Mouse (Mus musculus) midbrain, embryonic 11.5 days (tissue): ENCODE results near the gene Cdh3. TPM values are rescaled to one million over a fixed set of nuclear protein-coding genes. Genes with fewer than 3 reads are reported as not detected.

ENCODE experiments used
- ATAC-seq: fragments of 200-750 bp; cut with Nextera tagmentation; 2 replicates; pipeline ENCODE4 v1.8.0; 2017; ENCODE audit warnings: moderate TSS enrichment, moderate library complexity; ENCODE audit not compliant: low FRiP score
- DNase-seq: peaks from one replicate; pipeline ENCODE4 v3.0.0; 2015; ENCODE audit warnings: low spot score; ENCODE audit errors: missing footprints
- H3K27ac ChIP-seq: fragments of 300-500 bp; sonication (generic); 2 replicates; pipeline ENCODE4 v1.5.1; 2014; ENCODE audit warnings: low read depth, low read length
- H3K27me3 ChIP-seq: fragments of 300-500 bp; sonication (generic); 2 replicates; pipeline ENCODE4 v1.6.1; 2014; ENCODE audit warnings: mild to moderate bottlenecking, low read length, moderate library complexity, mixed read lengths; ENCODE audit not compliant: control insufficient read depth, insufficient read depth
- H3K36me3 ChIP-seq: fragments of 300-500 bp; sonication (generic); 2 replicates; pipeline ENCODE4 v1.6.1; 2014; ENCODE audit warnings: mild to moderate bottlenecking, low read length, moderate library complexity, mixed read lengths; ENCODE audit not compliant: control insufficient read depth, insufficient read depth
- H3K4me1 ChIP-seq: fragments of 300-500 bp; sonication (generic); 2 replicates; pipeline ENCODE4 v1.6.1; 2014; ENCODE audit warnings: low read length; ENCODE audit not compliant: control insufficient read depth, insufficient read depth
- H3K4me2 ChIP-seq: fragments of 300-500 bp; sonication (generic); 2 replicates; pipeline ENCODE4 v1.6.1; 2014; ENCODE audit warnings: mild to moderate bottlenecking, moderate library complexity
- H3K4me3 ChIP-seq: fragments of 300-500 bp; sonication (generic); 2 replicates; pipeline ENCODE4 v1.5.1; 2014; ENCODE audit warnings: low read depth, low read length
- H3K9ac ChIP-seq: fragments of 300-500 bp; sonication (generic); 2 replicates; pipeline ENCODE4 v1.6.1; 2014; ENCODE audit warnings: low read length
- H3K9me3 ChIP-seq: fragments of 300-500 bp; sonication (generic); 2 replicates; pipeline ENCODE4 v1.6.1; 2016; ENCODE audit warnings: low read length; ENCODE audit not compliant: control insufficient read depth
- WGBS: fragments of 180-500 bp; shearing (Covaris S2); extraction: QIAGEN DNeasy Blood & Tissue Kit; methylation state at CpG from one replicate; pipeline ENCODE4 v1.1.7; 2014; 5-methylcytosine and 5-hydroxymethylcytosine counted together
- polyA plus RNA-seq: library from polyadenylated mRNA; unstranded; fragments of >200 nt; fragmentation: Nextera tagmentation; extraction: Ambion mirVana; gene quantifications from 2 replicates; pipeline ENCODE4 v1.2.1, GENCODE M21; 2014

Gene Cdh3
- polyA plus RNA-seq: 1.2 and 1.3 TPM in 2 replicates

DNA sequence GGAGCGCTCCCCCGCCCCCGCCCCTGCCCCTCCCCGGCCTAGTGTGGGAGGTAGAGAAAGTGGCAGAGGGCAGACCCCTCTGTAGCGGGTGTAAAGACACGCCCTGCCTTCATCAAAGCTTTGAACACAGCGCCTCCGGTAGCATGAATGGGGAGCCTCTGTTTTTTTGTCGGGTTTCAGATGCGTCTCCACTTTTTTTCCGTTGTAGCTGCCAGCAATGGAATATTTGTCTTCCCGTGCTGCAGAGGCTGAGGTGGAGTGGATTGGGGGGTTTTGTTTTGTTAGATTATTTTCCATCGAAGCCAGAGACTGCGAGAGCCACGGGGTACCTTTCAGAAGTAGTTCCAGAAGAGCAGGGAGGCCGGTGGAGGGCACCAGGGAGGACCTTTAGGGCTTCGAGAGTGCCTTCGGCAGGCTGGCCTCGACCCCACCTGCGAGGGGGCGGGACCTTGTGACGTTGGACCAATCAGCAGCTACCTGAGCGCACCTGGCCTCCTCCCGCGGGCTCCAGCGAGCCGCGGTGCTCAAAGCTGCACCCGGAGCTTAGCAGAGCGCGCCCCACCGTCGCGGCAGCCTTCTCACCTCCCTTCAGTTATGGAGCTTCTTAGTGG, at the start of gene Cdh3:
Gene Cdh3 (plus strand): TSS at position 527 of the 611 bp plus-strand sequence.
- under 1% methylated on average over 34 of the region's 34 CpGs for WGBS
- no peak for ATAC-seq
- peaks cover 23% of the 10 kb centered on the region for H3K4me1 ChIP-seq
- H3K4me2 ChIP-seq: peak within 1 kb of the TSS; percentile 58
- peak within 1 kb of the TSS; percentile 53 for H3K9ac ChIP-seq
- peaks cover 59% of the 10 kb centered on the region for H3K27me3 ChIP-seq
- H3K36me3 ChIP-seq: no peaks in the 10 kb centered on the region
- peak; percentile 90 for DNase-seq
- no peaks in the 10 kb centered on the region for H3K9me3 ChIP-seq
- peak within 1 kb of the TSS; percentile 33 for H3K4me3 ChIP-seq
- no peak within 1 kb of the TSS for H3K27ac ChIP-seq

DNA sequence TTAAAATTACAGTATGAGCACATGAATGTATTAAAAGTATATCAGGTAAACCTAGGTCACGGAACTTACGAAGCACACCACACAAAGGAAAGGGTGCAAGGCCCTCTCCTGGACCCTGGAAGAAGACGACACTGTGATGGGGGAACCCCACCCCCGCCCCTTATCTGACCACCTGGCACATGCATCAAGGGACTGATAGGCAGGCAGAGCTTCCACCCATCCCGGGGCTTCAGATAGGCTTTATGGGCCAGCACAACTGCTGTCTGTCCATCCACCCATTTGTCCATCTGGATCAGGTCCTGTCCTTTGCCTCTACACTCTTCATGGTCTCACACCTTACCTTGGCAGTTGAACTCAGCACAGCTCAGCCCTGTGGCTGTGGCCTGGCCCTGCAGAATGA, 48.6 kb upstream of the Cdh3 start:
- 84% methylated on average over 5 of the region's 5 CpGs for WGBS
- Histone ChIP-seq H3K27ac (no peak overlapping the region), H3K36me3 (no peaks in the 10 kb centered on the region), H3K4me2 (no peak overlapping the region), H3K27me3 (no peaks in the 10 kb centered on the region), H3K4me1 (no peaks in the 10 kb centered on the region), H3K9ac (no peak overlapping the region), H3K4me3 (no peak overlapping the region), H3K9me3 (no peaks in the 10 kb centered on the region)
- ATAC-seq (no peak), DNase-seq (no peak)

DNA sequence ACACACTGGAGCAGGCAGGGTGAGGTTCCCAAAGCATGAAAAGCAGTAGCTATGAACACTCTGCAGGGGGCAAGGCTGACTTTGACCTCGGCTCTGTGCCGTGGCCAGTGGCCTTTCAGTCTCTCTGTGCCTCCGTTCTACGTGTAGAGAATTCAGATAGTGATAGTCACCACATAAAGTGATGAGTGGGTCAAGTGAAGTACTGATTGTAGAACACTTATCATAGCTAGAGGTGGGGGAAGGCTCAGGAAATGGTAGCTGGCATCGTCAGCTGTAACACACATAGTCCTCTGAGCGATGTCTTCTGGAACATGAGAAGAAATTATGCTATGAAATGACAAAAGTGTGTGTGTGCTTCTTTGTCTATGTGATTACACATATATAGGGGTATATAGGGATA, 46.9 kb upstream of the Cdh3 start:
- H3K4me2 ChIP-seq: no peak overlapping the region
- no peaks in the 10 kb centered on the region for H3K27me3 ChIP-seq
- ATAC-seq (no peak), DNase-seq (no peak)
- no peaks in the 10 kb centered on the region for H3K4me1 ChIP-seq
- no peaks in the 10 kb centered on the region for H3K36me3 ChIP-seq
- H3K9ac ChIP-seq: no peak overlapping the region
- no peak overlapping the region for H3K27ac ChIP-seq
- no peak overlapping the region for H3K4me3 ChIP-seq
- WGBS: 87% methylated on average over 6 of the region's 6 CpGs
- no peaks in the 10 kb centered on the region for H3K9me3 ChIP-seq

DNA sequence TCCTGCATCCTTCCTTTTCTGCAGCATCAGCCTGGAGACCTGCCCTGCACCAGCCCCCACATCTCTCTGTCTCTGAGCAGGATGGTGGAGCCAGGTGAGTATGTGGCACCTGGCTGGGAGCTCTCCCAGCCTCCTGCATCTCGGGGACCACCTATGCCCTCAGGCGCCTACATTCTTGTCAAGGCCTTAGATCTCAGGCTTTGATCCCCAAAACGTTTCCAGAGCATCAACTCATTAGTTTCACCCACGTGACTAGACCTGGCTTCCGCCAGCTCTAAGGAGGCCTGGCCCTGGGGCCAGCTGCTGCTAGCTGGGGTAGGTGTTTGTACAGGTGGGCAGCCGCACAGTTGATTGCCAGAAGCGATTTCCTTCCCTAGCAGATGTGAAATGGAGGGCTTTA, 41.2 kb upstream of the Cdh3 start:
- Histone ChIP-seq H3K4me2 (no peak overlapping the region), H3K9ac (no peak overlapping the region), H3K4me3 (no peak overlapping the region), H3K4me1 (no peaks in the 10 kb centered on the region), H3K27me3 (no peaks in the 10 kb centered on the region), H3K9me3 (no peaks in the 10 kb centered on the region), H3K27ac (no peak overlapping the region), H3K36me3 (no peaks in the 10 kb centered on the region)
- no peak for ATAC-seq
- DNase-seq: no peak
- WGBS: 57% methylated on average over 7 of the region's 7 CpGs

DNA sequence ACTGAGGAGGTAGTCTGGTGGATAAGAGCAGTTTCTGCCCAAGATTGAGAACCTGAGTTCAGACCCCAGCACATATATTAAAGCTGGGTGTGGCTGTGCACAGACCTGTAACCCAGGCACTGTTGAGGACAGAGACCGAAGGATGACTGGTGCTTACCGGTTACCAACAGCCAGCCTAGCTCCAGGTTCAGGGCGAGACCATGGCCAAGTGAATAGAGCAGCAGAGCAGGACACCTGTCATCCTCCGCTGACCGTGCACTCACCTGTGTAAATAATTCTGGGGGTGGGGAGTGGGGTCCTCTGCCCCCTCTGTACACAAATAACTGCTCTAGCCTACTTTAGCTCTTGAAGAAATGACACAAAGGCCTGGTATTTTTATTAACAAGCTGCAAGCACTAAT, 36.7 kb upstream of the Cdh3 start:
- no peaks in the 10 kb centered on the region for H3K27me3 ChIP-seq
- H3K9me3 ChIP-seq: no peaks in the 10 kb centered on the region
- H3K36me3 ChIP-seq: no peaks in the 10 kb centered on the region
- WGBS: 88% methylated on average over 5 of the region's 5 CpGs
- no peak overlapping the region for H3K27ac ChIP-seq
- no peak overlapping the region for H3K4me2 ChIP-seq
- ATAC-seq (no peak), DNase-seq (peak; percentile 12)
- no peaks in the 10 kb centered on the region for H3K4me1 ChIP-seq
- H3K4me3 ChIP-seq: no peak overlapping the region
- H3K9ac ChIP-seq: no peak overlapping the region

DNA sequence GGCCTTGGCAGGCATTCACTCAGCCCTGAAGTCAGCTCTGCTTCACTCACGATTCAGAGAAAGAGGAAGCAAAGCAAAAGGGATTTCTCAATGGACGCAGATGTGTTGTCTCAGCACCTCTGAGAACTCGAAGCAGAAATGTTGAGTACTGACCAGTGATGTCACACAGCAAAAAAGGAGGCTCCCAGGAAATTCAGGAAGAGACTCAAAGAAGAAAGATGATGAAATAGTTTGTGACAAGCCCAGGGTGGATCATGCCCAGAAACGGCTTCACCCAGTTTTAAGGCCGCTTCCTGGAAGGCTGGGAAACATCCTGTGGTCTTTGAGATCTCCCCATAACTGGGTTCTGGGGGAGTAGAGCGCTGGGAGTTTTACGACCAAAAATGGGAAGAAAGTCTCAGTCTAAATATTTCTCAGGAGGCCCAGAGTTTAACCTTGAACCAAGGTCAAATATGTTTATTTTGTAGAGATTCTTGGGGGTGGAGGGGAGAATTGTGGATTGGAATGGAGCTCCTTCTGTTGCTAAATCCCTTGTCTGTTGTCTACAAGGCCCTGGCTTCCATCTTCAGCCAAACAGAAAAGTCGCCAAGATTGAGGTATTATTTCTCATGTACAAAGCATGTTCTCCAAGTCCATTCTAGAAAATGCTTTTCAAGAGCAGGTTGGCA, 10.5 kb upstream of the Cdh3 start, which contains the start of gene 6030452D12Rik:
Gene 6030452D12Rik (plus strand): TSS at position 505 of the 668 bp plus-strand sequence.
- no peaks in the 10 kb centered on the region for H3K27me3 ChIP-seq
- 81% methylated on average over 8 of the region's 8 CpGs for WGBS
- H3K36me3 ChIP-seq: no peaks in the 10 kb centered on the region
- H3K4me3 ChIP-seq: no peak within 1 kb of the TSS
- no peak within 1 kb of the TSS for H3K27ac ChIP-seq
- ATAC-seq (no peak), DNase-seq (peak; percentile 72)
- H3K4me2 ChIP-seq: no peak within 1 kb of the TSS
- H3K9me3 ChIP-seq: no peaks in the 10 kb centered on the region
- no peak within 1 kb of the TSS for H3K9ac ChIP-seq
- H3K4me1 ChIP-seq: no peaks in the 10 kb centered on the region

DNA sequence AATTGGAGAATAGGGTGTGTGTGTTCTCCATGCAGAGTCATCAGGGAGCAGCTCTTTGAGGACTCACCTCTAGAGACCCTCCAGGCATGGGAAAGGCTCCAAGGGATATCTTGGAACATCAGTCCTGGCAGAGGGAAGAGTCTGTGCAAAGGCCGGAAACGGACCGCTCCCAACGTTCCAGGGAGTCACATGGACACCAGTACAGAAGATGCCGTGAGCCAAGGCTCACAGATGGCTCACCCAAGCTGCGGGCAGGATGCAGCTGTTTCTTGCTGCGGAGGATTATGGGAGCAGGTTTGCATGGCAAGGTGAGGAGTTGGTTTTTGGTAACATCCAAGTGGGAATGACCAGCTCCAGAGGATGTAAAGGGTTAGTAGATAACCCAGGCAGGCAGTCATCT, 6.5 kb upstream of the Cdh3 start:
- DNase-seq: no peak
- no peaks in the 10 kb centered on the region for H3K36me3 ChIP-seq
- H3K27ac ChIP-seq: no peak overlapping the region
- peaks cover 6% of the 10 kb centered on the region for H3K4me1 ChIP-seq
- H3K27me3 ChIP-seq: peaks cover 20% of the 10 kb centered on the region
- WGBS: 90% methylated on average over 7 of the region's 7 CpGs
- no peak overlapping the region for H3K4me3 ChIP-seq
- H3K9ac ChIP-seq: no peak overlapping the region
- no peak overlapping the region for H3K4me2 ChIP-seq
- ATAC-seq: no peak
- H3K9me3 ChIP-seq: no peaks in the 10 kb centered on the region

DNA sequence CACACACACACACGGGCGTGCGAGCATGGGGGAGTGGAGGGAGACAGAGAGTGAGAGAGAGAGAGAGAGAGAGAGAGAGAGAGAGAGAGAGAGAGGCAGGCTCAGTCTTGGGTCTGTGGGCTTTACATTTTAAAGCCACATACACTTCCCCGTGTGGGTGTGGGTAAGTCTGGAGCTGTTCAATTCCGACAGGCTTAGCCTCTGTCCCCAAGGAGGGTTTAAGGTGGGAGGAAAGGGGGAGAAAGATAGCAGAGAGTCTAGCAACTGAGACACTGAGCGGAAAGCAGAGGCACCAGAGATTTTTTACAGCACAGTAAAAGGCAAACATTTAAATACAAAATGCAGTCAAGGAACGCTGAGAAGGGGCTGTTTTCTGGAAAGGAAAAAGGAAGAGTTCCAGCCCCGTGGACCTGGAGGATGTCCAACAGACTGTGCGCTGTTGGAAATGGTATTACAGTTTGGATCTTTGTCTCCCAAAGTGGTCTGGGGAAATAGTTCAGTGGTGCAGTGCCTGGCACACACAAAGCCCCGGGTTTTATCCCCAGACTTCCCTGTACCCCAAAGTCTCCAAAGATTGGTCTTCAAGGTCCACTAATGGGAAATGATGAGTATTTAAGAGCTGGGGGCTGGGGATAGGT, 5.2 kb upstream of the Cdh3 start:
- Histone ChIP-seq H3K9ac (no peak overlapping the region), H3K4me3 (no peak overlapping the region), H3K27ac (no peak overlapping the region), H3K4me2 (no peak overlapping the region), H3K27me3 (peaks cover 32% of the 10 kb centered on the region), H3K9me3 (no peaks in the 10 kb centered on the region), H3K36me3 (no peaks in the 10 kb centered on the region), H3K4me1 (peaks cover 10% of the 10 kb centered on the region)
- 67% methylated on average over 10 of the region's 10 CpGs for WGBS
- DNase-seq (no peak), ATAC-seq (no peak)

DNA sequence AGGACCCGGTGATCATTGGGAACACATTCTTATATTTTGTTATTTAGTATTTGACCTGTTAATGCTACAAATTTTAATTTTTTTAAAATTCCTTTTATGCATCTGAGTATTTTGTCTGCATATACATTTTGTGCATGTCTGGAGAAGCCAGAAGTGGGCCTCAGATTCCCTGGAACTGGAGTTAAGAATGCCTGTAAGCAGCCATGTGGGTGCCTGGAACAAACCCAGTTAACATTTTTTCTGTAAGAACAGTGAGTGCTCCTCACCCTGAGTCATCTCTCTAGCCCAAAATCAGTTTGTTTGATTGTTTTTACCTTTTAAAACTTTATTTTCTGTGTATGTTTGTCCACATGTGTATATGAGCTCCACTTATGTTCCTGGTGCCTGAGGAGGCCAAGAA, 4.6 kb upstream of the Cdh3 start:
- ATAC-seq: no peak
- no peaks in the 10 kb centered on the region for H3K36me3 ChIP-seq
- WGBS: 86% methylated on average over 1 of the region's 1 CpGs
- no peak for DNase-seq
- H3K4me3 ChIP-seq: no peak overlapping the region
- H3K27ac ChIP-seq: no peak overlapping the region
- H3K4me2 ChIP-seq: no peak overlapping the region
- H3K9ac ChIP-seq: no peak overlapping the region
- H3K27me3 ChIP-seq: peaks cover 38% of the 10 kb centered on the region
- peaks cover 16% of the 10 kb centered on the region for H3K4me1 ChIP-seq
- H3K9me3 ChIP-seq: no peaks in the 10 kb centered on the region
